Mouse (Mus musculus) urinary bladder, postnatal 10 days (tissue): ENCODE results near the gene Slc39a11.

Experiments used
- DNase-seq: peaks from one replicate; pipeline ENCODE4 v3.0.0; 2022; ENCODE audit warnings: low spot score

Slc39a11 gene

GRCm38 (mm10) chr11:113507716-113508480 lies 142.0 kb downstream of the Slc39a11 start:
- DNase-seq, result no peak

GRCm38 (mm10) chr11:113505551-113506160 lies 144.2 kb downstream of the Slc39a11 start:
- DNase-seq, result no peak

DNA sequence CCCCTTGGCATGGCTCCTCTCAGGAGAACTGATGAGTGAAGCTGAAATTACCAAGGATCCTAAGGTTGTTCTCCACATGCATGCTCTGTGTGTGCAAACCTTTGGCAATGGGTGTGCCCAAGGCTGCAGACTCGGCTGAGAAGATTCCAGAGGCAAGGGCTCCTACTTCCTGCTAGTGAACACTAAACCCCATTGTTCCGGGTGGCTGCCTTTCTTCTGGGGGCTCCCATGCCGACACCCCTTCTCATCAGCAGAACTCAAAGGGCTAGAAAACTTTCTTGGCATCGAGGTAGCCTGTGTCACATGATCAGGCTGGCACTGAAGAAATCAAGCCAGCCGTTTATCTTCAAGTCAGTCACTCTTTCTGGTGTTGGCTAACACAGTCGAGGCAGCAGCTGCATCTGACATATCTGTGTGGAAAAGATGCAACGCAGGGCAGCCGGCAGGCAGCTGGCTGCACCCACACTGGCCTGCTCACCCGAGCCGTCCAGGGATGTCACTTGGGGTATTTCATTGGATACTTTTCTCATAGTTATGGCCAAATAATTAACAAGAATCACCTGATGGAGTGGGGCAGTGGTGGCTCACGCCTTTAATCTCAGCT lies 145.3 kb downstream of the Slc39a11 start:
- no peak for DNase-seq

GRCm38 (mm10) chr11:113502968-113503367 lies 146.9 kb downstream of the Slc39a11 start:
- no peak for DNase-seq

GRCm38 (mm10) chr11:113500631-113501305 lies 149.1 kb downstream of the Slc39a11 start:
- DNase-seq, result no peak

DNA sequence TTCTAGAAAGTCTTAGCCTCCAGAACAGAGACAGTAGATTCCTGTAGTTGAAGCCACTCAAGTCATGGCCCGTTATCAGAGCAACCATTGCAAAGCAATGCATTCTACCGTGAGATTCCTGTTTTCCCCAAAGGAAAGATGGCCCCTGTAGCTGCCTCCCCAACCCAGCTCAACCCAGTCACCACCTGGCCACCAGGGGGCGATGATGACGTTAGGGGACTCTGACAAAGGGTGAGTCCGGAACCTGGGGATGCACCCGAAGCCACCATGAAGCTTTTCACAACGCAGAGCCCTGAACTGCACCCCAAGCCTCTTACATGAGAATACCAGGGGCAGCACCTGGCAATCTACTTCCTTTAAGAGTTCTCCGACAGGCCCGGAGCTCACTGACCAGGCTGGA lies 151.0 kb downstream of the Slc39a11 start:
- no peak for DNase-seq

GRCm38 (mm10) chr11:113494021-113494546 lies 155.8 kb downstream of the Slc39a11 start:
- DNase-seq, result no peak

DNA sequence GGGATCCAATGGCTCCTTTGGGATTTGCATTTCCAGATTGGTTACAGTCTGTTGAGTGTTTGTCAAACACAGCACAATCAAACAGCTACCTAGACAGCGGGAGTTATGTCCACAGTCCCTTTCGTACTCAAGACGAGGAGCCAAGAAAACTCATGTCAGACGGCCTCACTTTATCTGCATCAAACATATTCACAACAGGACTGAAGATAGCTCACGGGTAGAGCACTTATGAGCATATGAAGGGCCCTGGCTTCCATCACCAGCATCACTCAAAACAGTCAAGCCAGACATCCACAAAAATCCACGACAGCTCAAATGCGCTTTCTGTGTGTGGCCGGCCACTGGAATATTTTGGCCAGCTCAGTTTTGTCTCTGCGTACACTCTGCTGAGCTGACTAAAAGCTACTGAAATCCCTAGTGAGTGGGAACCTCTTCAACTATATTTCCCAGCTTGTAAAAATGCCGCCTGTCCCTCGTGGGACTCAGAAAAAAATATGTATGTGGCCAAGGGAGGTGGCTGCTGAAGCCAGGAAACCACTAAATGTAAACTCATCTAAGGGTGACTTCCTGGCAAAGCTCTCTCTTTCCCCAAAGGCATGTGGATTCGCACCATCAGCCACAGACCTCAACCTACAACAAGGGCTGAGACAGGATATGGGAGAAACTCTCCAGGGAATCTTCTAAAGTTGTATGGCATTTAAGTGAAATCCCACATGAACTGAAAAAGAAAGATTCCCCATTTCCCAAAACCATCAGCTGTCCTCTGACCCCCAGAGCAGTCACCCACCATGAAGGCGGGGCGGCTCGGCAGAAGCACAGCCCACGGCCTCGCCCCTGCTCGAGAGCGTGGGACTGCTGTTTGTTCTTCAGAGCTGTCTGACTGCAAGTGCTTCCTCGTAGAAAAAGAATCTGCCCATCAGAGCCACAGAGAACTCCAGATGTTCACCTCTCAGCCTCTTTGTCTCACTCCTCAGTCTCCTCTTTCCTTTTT lies 159.1 kb downstream of the Slc39a11 start:
- no peak for DNase-seq

DNA sequence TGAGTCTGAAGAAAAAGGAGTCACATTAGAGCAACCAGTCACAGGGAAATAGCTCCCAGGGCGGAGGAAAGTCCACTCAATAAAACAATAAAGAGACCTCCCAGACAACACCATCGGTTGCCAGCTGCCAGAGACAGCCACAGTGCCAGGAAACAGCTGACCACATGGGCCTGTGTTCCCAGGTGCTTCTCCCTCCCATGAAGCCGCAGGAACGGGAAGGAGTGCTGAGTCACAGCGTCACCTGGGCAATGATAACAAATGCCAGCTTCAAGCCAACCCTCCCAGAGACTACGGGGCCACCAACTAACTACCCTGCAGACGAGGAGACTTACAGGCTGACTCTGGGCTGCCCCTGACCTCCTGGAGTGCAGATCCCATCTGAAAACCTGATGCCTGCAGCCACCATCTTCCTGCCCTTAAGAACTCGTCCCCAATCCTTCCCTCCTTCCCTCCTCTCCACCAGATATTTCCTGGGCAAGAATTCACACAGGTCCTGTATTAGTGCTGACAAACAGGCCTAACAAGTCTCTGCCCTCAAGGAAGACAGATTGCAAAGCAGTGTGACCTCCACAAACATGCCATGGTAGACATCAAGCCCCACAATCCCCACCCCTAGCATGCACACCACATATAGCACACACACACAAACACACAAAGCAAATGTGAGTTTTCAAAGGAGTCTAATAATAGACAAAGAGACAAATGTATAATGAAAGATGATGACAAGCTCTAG lies 162.1 kb downstream of the Slc39a11 start:
- DNase-seq, result no peak

DNA sequence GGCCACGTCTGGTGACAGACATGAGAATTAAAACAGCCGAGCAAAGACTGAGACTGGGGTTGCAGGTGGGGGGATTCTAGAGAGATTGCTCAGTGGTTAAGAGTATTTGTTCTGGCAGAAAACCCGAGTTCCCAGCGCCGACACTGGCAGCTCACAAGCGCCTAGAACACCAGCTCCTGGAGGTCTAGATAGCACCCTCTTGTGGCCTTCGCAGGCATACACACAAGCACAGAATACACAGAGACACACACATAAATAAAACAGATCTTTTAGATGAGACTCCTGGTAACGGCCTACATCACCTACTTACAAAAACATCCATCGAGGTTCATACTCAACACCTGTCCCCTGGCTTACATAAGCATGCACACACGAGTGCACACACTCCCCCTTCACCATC lies 165.8 kb downstream of the Slc39a11 start:
- no peak for DNase-seq

- DNase-seq, result no peak
These were observed 172.3 kb downstream of the Slc39a11 start for GRCm38 (mm10) chr11:113477550-113477949.

- no peak for DNase-seq
These were observed 173.2 kb downstream of the Slc39a11 start for GRCm38 (mm10) chr11:113476720-113477119.

- DNase-seq, result no peak
These were observed 174.4 kb downstream of the Slc39a11 start for GRCm38 (mm10) chr11:113475491-113475890.

GRCm38 (mm10) chr11:113473998-113474534 lies 175.8 kb downstream of the Slc39a11 start:
- no peak for DNase-seq

GRCm38 (mm10) chr11:113471936-113472335 lies 177.9 kb downstream of the Slc39a11 start:
- no peak for DNase-seq

- no peak for DNase-seq
These were observed 179.7 kb downstream of the Slc39a11 start for GRCm38 (mm10) chr11:113469919-113470785.

- DNase-seq, result no peak
These were observed 181.9 kb downstream of the Slc39a11 start for GRCm38 (mm10) chr11:113468016-113468415.

DNA sequence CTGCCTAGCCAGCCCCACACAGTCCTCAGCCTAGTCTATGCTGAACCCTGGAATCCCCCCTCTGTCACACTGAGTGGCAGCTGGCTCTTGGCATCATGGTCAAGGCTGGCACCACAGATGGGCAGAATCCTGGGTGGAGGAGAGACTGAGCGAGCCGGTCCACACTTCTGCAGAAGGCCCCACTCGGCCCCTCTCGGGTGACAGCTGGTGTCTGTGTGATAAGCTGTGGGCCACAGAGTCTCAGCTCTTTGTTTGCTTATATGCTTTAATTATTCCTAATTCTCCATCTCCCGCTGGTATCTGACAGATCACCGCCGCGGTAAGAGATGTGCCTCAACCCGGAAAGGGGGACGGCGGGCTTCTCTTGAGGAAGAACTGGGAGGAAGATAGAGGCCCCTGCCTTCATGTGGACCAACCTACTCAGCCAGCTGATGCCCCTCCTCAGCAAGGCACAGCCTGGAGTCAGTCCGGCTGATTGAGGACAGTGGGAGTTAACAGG lies 182.5 kb downstream of the Slc39a11 start:
- DNase-seq, result no peak

- no peak for DNase-seq
These were observed 189.8 kb downstream of the Slc39a11 start for GRCm38 (mm10) chr11:113460118-113460517.
